Mouse (Mus musculus) liver, adult 2 months (tissue): Measurements from ENCODE around the gene Rabl6.
A peak's percentile ranks its signal among the peaks of the same experiment; 100 is the strongest.

ENCODE experiments used
- CTCF ChIP-seq: fragments of 200-500 bp; IDR thresholded peaks from 2 replicates; pipeline ENCODE4 v1.5.1; 2011; ENCODE audit warnings: low read depth, low read length, control low read depth
- POLR2A ChIP-seq: fragments of 200-500 bp; IDR thresholded peaks from 2 replicates; pipeline ENCODE4 v1.6.1; 2011; ENCODE audit warnings: low read length, control low read depth; ENCODE audit not compliant: insufficient read depth; ENCODE audit errors: extremely low read depth

- no peak for TF ChIP-seq CTCF
- TF ChIP-seq POLR2A: 0 out of 2 replicates have a peak, but pooled peaks have one; percentile 32
These were observed 33.5 kb downstream of the Rabl6 start, which contains the start of the genes Mamdc4 and Phpt1 for GRCm38 (mm10) chr2:25574579-25575431.
